Mouse (Mus musculus): ENCODE data around the gene Mlana.

DNA sequence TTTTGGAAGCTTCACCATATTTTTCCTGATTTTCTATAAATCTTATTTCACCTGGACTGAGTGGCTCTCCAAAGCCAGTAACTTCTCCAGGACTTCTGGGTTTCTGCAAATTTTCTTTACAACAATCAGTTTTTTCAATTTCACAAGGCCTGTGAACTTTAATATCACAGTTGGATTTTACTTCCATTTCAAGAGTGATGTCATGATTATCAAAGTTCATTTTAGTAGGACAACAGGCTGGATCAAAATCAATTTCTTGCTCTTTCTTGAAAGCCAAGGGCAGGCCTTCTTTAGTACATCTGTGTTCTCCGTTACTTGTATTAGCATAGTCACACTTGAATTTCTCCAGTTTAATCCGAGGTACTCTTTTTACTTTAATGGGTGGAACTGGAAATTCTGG, 56.3 kb downstream of the Mlana start:
- TF ChIP-seq CTCF (IDR thresholded peaks at IDR 0.05; ENCODE audit: low read depth, low read length) = no peak
- no peak for TF ChIP-seq GATA2 (IDR thresholded peaks at IDR 0.05; ENCODE audit: borderline replicate concordance, low read depth, low read length)
- TF ChIP-seq TAL1 (conservative IDR thresholded peaks at IDR 0.05; ENCODE audit: low read depth, low read length) = no peak
- TF ChIP-seq GATA1 (IDR thresholded peaks at IDR 0.05; ENCODE audit: borderline replicate concordance, low read length) = no peak
- no peak for TF ChIP-seq POLR2AphosphoS5 (IDR thresholded peaks at IDR 0.05; ENCODE audit: insufficient replicate concordance, low read depth, low read length)
